In genomic region chr4:34336971-34337797, GRCm38 (mm10) we compare ENCODE assay signal across 10 mouse cellular contexts.
A peak's percentile ranks its signal among the peaks of the same experiment; 100 is the strongest.
DNase-seq lines count a peak whose midpoint lies in the region; ATAC-seq and TF ChIP-seq lines count a peak whose summit lies in the region.
"Had no signal": no experiment of that assay in that cellular context is flagged by ENCODE, and none has a peak within 500 bp of the region (broad histone marks: within the 10 kb centered on the region; RNA-seq: fewer than 3 reads in every experiment).

No protein-coding gene starts in this region.

- H3K4me1 ChIP-seq in hindbrain, embryonic 16.5 days (ENCODE audit: control insufficient read depth, insufficient read depth, low read depth, low read length) = peaks cover 11% of the 10 kb centered on the region

- WGBS in hindbrain, embryonic 16.5 days = 30% methylated on average over 14 of the region's 14 CpGs

- H3K27ac ChIP-seq in gastrocnemius, adult 2 months = no peak overlapping the region
- peak overlapping the region; percentile 49 for H3K27ac ChIP-seq in hindbrain, embryonic 16.5 days (ENCODE audit: low read depth, low read length)
- H3K27ac ChIP-seq: embryonic facial prominence, embryonic 12.5 days; limb, embryonic 12.5 days had no signal

- DNase-seq in gastrocnemius, postnatal 10 days = peak; percentile 15
- no peak for DNase-seq in gastrocnemius, adult 2 months
- DNase-seq in ovary, postnatal 36 days (ENCODE audit: low spot score) = peak; percentile 23
- DNase-seq in ovary, postnatal 14 days (ENCODE audit: low spot score) = no peak
- peak; percentile 60 to 68 for DNase-seq in right cerebral cortex, adult 2 months (ENCODE audit: low spot score in 2 of 2)
- DNase-seq in T-cell, adult 2 months (ENCODE audit: low spot score) = no peak
- DNase-seq in urinary bladder, postnatal 14 days (ENCODE audit: low spot score) = no peak

- intact Hi-C loops in gastrocnemius, adult 2 months (cut with DNase I) = no loop called here

- H3K4me2 ChIP-seq in hindbrain, embryonic 16.5 days (ENCODE audit: low read length) = no peak overlapping the region
- H3K4me2 ChIP-seq: embryonic facial prominence, embryonic 12.5 days; limb, embryonic 12.5 days had no signal

- H3K9ac ChIP-seq in hindbrain, embryonic 16.5 days (ENCODE audit: low read depth, low read length) = 0 out of 2 replicates have a peak overlapping the region, but pooled peaks have one; percentile 28
- H3K9ac ChIP-seq: embryonic facial prominence, embryonic 12.5 days; limb, embryonic 12.5 days had no signal

- no peak overlapping the region for H3K4me3 ChIP-seq in gastrocnemius, adult 2 months
- H3K4me3 ChIP-seq in hindbrain, embryonic 16.5 days (ENCODE audit: low read length) = no peak overlapping the region
- H3K4me3 ChIP-seq: embryonic facial prominence, embryonic 12.5 days; limb, embryonic 12.5 days had no signal

- H3K27me3 ChIP-seq in hindbrain, embryonic 16.5 days (replicated peaks; ENCODE audit: control insufficient read depth, insufficient read depth, low read length) = no peaks in the 10 kb centered on the region
- H3K27me3 ChIP-seq: embryonic facial prominence, embryonic 12.5 days; limb, embryonic 12.5 days had no signal

- no peak for TF ChIP-seq CTCF in gastrocnemius, adult 2 months (IDR thresholded peaks at IDR 0.05)

- no peaks in the 10 kb centered on the region for H3K36me3 ChIP-seq in hindbrain, embryonic 16.5 days (ENCODE audit: control insufficient read depth, insufficient read depth, low read length)
- H3K36me3 ChIP-seq: embryonic facial prominence, embryonic 12.5 days; limb, embryonic 12.5 days had no signal

- no peaks in the 10 kb centered on the region for H3K9me3 ChIP-seq in hindbrain, embryonic 16.5 days (ENCODE audit: control insufficient read depth, low read length)
- H3K9me3 ChIP-seq: embryonic facial prominence, embryonic 12.5 days; limb, embryonic 12.5 days had no signal

- peak; percentile 75 for ATAC-seq in hindbrain, embryonic 16.5 days

Comparison
In these comparisons a context has a peak if more than half of its experiments do, and no peak if none do; other contexts are left out.
1. DNase-seq: peak in gastrocnemius, postnatal 10 days (single experiment), ovary, postnatal 36 days (single experiment) and right cerebral cortex, adult 2 months (2 of 2); none in gastrocnemius, adult 2 months (single experiment), ovary, postnatal 14 days (single experiment), T-cell, adult 2 months (single experiment) and urinary bladder, postnatal 14 days (single experiment).